Mouse (Mus musculus): Measurements from ENCODE around the gene Lmf1. TPM values are rescaled to one million over a fixed set of nuclear protein-coding genes. Genes with fewer than 3 reads are reported as not detected.

The Lmf1 gene
- 22.0 and 24.0 TPM in 2 replicates for polyA plus RNA-seq (2016; fragmentation: Nextera tagmentation; extraction: Ambion mirVana)

- Histone ChIP-seq H3K9me3 (no peaks in the 10 kb centered on the region), H3K36me3 (replicated peaks) (0 out of 2 replicates have a peak, but pooled peaks cover 5% of the 10 kb centered on the region), H3K4me3 (peak within 1 kb of the TSS; percentile 79), H3K27ac (peak within 1 kb of the TSS; percentile 93), H3K4me1 (peaks cover 52% of the 10 kb centered on the region), H3K27me3 (ENCODE audit: poor library complexity, severe bottlenecking) (peaks cover 30% of the 10 kb centered on the region)
- WGBS, result under 1% methylated on average over 31 of the region's 31 CpGs
- DNase-seq (ENCODE audit: extremely low spot score, low spot score), result peak; percentile 96
Observed at GRCm38 (mm10) chr17:25578920-25579319, at the start of gene Lmf1. TSS of gene Lmf1 (plus strand) at chr17:25579085.

- Histone ChIP-seq H3K27me3 (ENCODE audit: poor library complexity, severe bottlenecking) (no peaks in the 10 kb centered on the region), H3K4me3 (no peak overlapping the region), H3K27ac (0 out of 2 replicates have a peak overlapping the region, but pooled peaks have one; percentile 3), H3K4me1 (no peaks in the 10 kb centered on the region), H3K36me3 (replicated peaks) (no peaks in the 10 kb centered on the region), H3K9me3 (no peaks in the 10 kb centered on the region)
- DNase-seq (ENCODE audit: extremely low spot score, low spot score), result no peak
- 70% methylated on average over 8 of the region's 8 CpGs for WGBS
Observed at GRCm38 (mm10) chr17:25530357-25531022, 48.4 kb upstream of the Lmf1 start.

- peak overlapping the region; percentile 31 for H3K4me3 ChIP-seq
Observed at GRCm38 (mm10) chr17:25538945-25539875, 39.7 kb upstream of the Lmf1 start.

GRCm38 (mm10) chr17:25540731-25541130 is 38.2 kb upstream of the Lmf1 start:
- Histone ChIP-seq H3K4me1 (peaks cover 17% of the 10 kb centered on the region), H3K4me3 (no peak overlapping the region), H3K9me3 (no peaks in the 10 kb centered on the region), H3K27ac (no peak overlapping the region), H3K27me3 (ENCODE audit: poor library complexity, severe bottlenecking) (peaks cover 11% of the 10 kb centered on the region; the same call in 1 of the 2 replicates), H3K36me3 (replicated peaks) (no peaks in the 10 kb centered on the region)
- WGBS, result 84% methylated on average over 5 of the region's 5 CpGs
- no peak for DNase-seq (ENCODE audit: extremely low spot score, low spot score)

More at GRCm38 (mm10) chr17:25538945-25539875, 39.7 kb upstream of the Lmf1 start:
- WGBS, result 36% methylated on average over 27 of the region's 27 CpGs
- DNase-seq (ENCODE audit: extremely low spot score, low spot score), result peak; percentile 41
- Histone ChIP-seq H3K9me3 (no peaks in the 10 kb centered on the region), H3K36me3 (replicated peaks) (no peaks in the 10 kb centered on the region), H3K27ac (peak overlapping the region; percentile 78), H3K27me3 (ENCODE audit: poor library complexity, severe bottlenecking) (peaks cover 11% of the 10 kb centered on the region; the same call in 1 of the 2 replicates), H3K4me1 (peaks cover 17% of the 10 kb centered on the region)

- 91% methylated on average over 4 of the region's 4 CpGs for WGBS
- peaks cover 11% of the 10 kb centered on the region; the same call in 1 of the 2 replicates for H3K27me3 ChIP-seq (ENCODE audit: poor library complexity, severe bottlenecking)
- no peaks in the 10 kb centered on the region for H3K36me3 ChIP-seq (replicated peaks)
Observed at GRCm38 (mm10) chr17:25541768-25542167, 37.1 kb upstream of the Lmf1 start.

GRCm38 (mm10) chr17:25547026-25547425 is 31.9 kb upstream of the Lmf1 start:
- Histone ChIP-seq H3K4me1 (no peaks in the 10 kb centered on the region), H3K4me3 (no peak overlapping the region), H3K36me3 (replicated peaks) (no peaks in the 10 kb centered on the region), H3K27ac (no peak overlapping the region), H3K27me3 (ENCODE audit: poor library complexity, severe bottlenecking) (no peaks in the 10 kb centered on the region), H3K9me3 (no peaks in the 10 kb centered on the region)
- 48% methylated on average over 3 of the region's 3 CpGs for WGBS
- no peak for DNase-seq (ENCODE audit: extremely low spot score, low spot score)

More at GRCm38 (mm10) chr17:25541768-25542167, 37.1 kb upstream of the Lmf1 start:
- Histone ChIP-seq H3K4me3 (no peak overlapping the region), H3K27ac (no peak overlapping the region), H3K9me3 (no peaks in the 10 kb centered on the region), H3K4me1 (peaks cover 17% of the 10 kb centered on the region)
- DNase-seq (ENCODE audit: extremely low spot score, low spot score), result no peak

- Histone ChIP-seq H3K27ac (no peak overlapping the region), H3K9me3 (no peaks in the 10 kb centered on the region), H3K4me1 (peaks cover 2% of the 10 kb centered on the region), H3K4me3 (no peak overlapping the region), H3K27me3 (ENCODE audit: poor library complexity, severe bottlenecking) (peaks cover 13% of the 10 kb centered on the region), H3K36me3 (replicated peaks) (no peaks in the 10 kb centered on the region)
- no peak for DNase-seq (ENCODE audit: extremely low spot score, low spot score)
- WGBS, result 91% methylated on average over 5 of the region's 5 CpGs
Observed at GRCm38 (mm10) chr17:25550020-25550419, 28.9 kb upstream of the Lmf1 start.

- no peak for DNase-seq (ENCODE audit: extremely low spot score, low spot score)
- no peak overlapping the region for H3K4me3 ChIP-seq
- 90% methylated on average over 11 of the region's 11 CpGs for WGBS
Observed at GRCm38 (mm10) chr17:25551313-25551712, 27.6 kb upstream of the Lmf1 start.

GRCm38 (mm10) chr17:25555159-25555558 is 23.7 kb upstream of the Lmf1 start:
- H3K27me3 ChIP-seq (ENCODE audit: poor library complexity, severe bottlenecking), result peaks cover 65% of the 10 kb centered on the region
- WGBS, result 49% methylated on average over 3 of the region's 3 CpGs
- no peak for DNase-seq (ENCODE audit: extremely low spot score, low spot score)

More at GRCm38 (mm10) chr17:25551313-25551712, 27.6 kb upstream of the Lmf1 start:
- Histone ChIP-seq H3K4me1 (peaks cover 15% of the 10 kb centered on the region), H3K9me3 (no peaks in the 10 kb centered on the region), H3K27ac (no peak overlapping the region), H3K36me3 (replicated peaks) (no peaks in the 10 kb centered on the region), H3K27me3 (ENCODE audit: poor library complexity, severe bottlenecking) (peaks cover 26% of the 10 kb centered on the region)

GRCm38 (mm10) chr17:25555666-25556629 is 22.9 kb upstream of the Lmf1 start:
- Histone ChIP-seq H3K4me1 (peaks cover 46% of the 10 kb centered on the region), H3K9me3 (no peaks in the 10 kb centered on the region), H3K36me3 (replicated peaks) (no peaks in the 10 kb centered on the region), H3K27me3 (ENCODE audit: poor library complexity, severe bottlenecking) (peaks cover 71% of the 10 kb centered on the region), H3K4me3 (peak overlapping the region; percentile 53), H3K27ac (peak overlapping the region; percentile 83)
- 5% methylated on average over 29 of the region's 29 CpGs for WGBS
- peak; percentile 31 for DNase-seq (ENCODE audit: extremely low spot score, low spot score)

More at GRCm38 (mm10) chr17:25555159-25555558, 23.7 kb upstream of the Lmf1 start:
- no peaks in the 10 kb centered on the region for H3K9me3 ChIP-seq
- H3K4me1 ChIP-seq, result peaks cover 38% of the 10 kb centered on the region
- peak overlapping the region; percentile 83; the same call in 1 of the 2 replicates for H3K27ac ChIP-seq
- no peak overlapping the region for H3K4me3 ChIP-seq
- H3K36me3 ChIP-seq (replicated peaks), result no peaks in the 10 kb centered on the region

GRCm38 (mm10) chr17:25556630-25557354 is 22.1 kb upstream of the Lmf1 start:
- WGBS, result 14% methylated on average over 21 of the region's 21 CpGs
- Histone ChIP-seq H3K27me3 (ENCODE audit: poor library complexity, severe bottlenecking) (peaks cover 71% of the 10 kb centered on the region), H3K36me3 (replicated peaks) (no peaks in the 10 kb centered on the region), H3K9me3 (no peaks in the 10 kb centered on the region), H3K4me3 (peak overlapping the region; percentile 53), H3K4me1 (peaks cover 54% of the 10 kb centered on the region), H3K27ac (peak overlapping the region; percentile 83)
- DNase-seq (ENCODE audit: extremely low spot score, low spot score), result peak; percentile 52

All from forebrain, embryonic 10.5 days (tissue).